Mouse (Mus musculus): ENCODE data around the gene Rassf1. TPM values are rescaled to one million over a fixed set of nuclear protein-coding genes. Genes with fewer than 3 reads are reported as not detected.
"Not testable (repeated sequence)": the region's sequence is repeated elsewhere in the genome, so short reads cannot be mapped to it uniquely, and the experiment has no call there.

The Rassf1 gene
- polyA plus RNA-seq, 1 experiment from 2014 or later: 35.5 TPM

- Histone ChIP-seq H3K36me3 (ENCODE audit: control insufficient read depth, insufficient read depth, low read length) (peaks cover 57% of the 10 kb centered on the region), H3K9me3 (ENCODE audit: control insufficient read depth, low read length) (no peaks in the 10 kb centered on the region), H3K27ac (replicated peaks; ENCODE audit: low read depth, low read length) (peak overlapping the region; percentile 88), H3K4me3 (replicated peaks; ENCODE audit: low read depth, low read length) (peak overlapping the region; percentile 85), H3K27me3 (ENCODE audit: control insufficient read depth, insufficient read depth, low read length) (no peaks in the 10 kb centered on the region), H3K4me1 (ENCODE audit: control insufficient read depth, insufficient read depth, low read length) (peaks cover 32% of the 10 kb centered on the region), H3K9ac (replicated peaks; ENCODE audit: low read length) (peak overlapping the region; percentile 80), H3K4me2 (ENCODE audit: low read length) (peak overlapping the region; percentile 83)
- peak; percentile 54 for ATAC-seq (ENCODE audit: low FRiP score, low TSS enrichment)
- no peak for DNase-seq
- WGBS: under 1% methylated on average over 23 of the region's 23 CpGs
Measured at GRCm38 (mm10) chr9:107569270-107569669, 17.9 kb downstream of the Rassf1 start.

GRCm38 (mm10) chr9:107570016-107570415, 18.7 kb downstream of the Rassf1 start:
- Histone ChIP-seq H3K4me1 (ENCODE audit: control insufficient read depth, insufficient read depth, low read length) (peaks cover 32% of the 10 kb centered on the region), H3K27me3 (ENCODE audit: control insufficient read depth, insufficient read depth, low read length) (no peaks in the 10 kb centered on the region), H3K4me2 (ENCODE audit: low read length) (peak overlapping the region; percentile 83), H3K9me3 (ENCODE audit: control insufficient read depth, low read length) (no peaks in the 10 kb centered on the region), H3K27ac (replicated peaks; ENCODE audit: low read depth, low read length) (peak overlapping the region; percentile 88), H3K9ac (replicated peaks; ENCODE audit: low read length) (peak overlapping the region; percentile 80), H3K4me3 (replicated peaks; ENCODE audit: low read depth, low read length) (peak overlapping the region; percentile 85), H3K36me3 (ENCODE audit: control insufficient read depth, insufficient read depth, low read length) (peaks cover 57% of the 10 kb centered on the region)
- ATAC-seq (ENCODE audit: low FRiP score, low TSS enrichment) (no peak), DNase-seq (no peak)
- 46% methylated on average over 13 of the region's 13 CpGs for WGBS

DNA sequence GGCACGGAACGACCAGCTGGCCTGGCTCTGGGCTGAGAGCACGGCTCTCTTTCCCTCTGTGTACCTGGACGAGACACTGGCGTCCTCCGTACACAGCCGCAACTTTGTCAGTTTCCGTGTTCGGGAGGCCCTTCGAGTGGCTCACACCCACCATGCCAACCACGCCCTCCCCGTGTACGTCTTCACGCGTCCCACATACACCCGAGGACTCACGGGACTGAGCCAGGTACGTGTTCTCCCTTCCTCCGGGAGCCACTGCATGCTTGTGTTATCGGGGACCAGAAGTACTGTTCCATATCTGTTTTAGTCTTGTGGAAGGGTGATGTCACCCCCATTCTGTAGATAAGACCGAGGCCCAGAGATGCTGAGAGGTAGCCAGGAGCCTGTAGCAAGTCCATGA, 19.5 kb downstream of the Rassf1 start:
- H3K27me3 ChIP-seq (ENCODE audit: control insufficient read depth, insufficient read depth, low read length): no peaks in the 10 kb centered on the region
- ATAC-seq (ENCODE audit: low FRiP score, low TSS enrichment): no peak
- no peaks in the 10 kb centered on the region for H3K9me3 ChIP-seq (ENCODE audit: control insufficient read depth, low read length)
- peaks cover 32% of the 10 kb centered on the region for H3K4me1 ChIP-seq (ENCODE audit: control insufficient read depth, insufficient read depth, low read length)
- H3K4me3 ChIP-seq (replicated peaks; ENCODE audit: low read depth, low read length): peak overlapping the region; percentile 85
- H3K9ac ChIP-seq (replicated peaks; ENCODE audit: low read length): peak overlapping the region; percentile 80
- H3K4me2 ChIP-seq (ENCODE audit: low read length): peak overlapping the region; percentile 83
- peaks cover 49% of the 10 kb centered on the region for H3K36me3 ChIP-seq (ENCODE audit: control insufficient read depth, insufficient read depth, low read length)
- 94% methylated on average over 21 of the region's 21 CpGs for WGBS
- H3K27ac ChIP-seq (replicated peaks; ENCODE audit: low read depth, low read length): no peak overlapping the region
- no peak for DNase-seq

DNA sequence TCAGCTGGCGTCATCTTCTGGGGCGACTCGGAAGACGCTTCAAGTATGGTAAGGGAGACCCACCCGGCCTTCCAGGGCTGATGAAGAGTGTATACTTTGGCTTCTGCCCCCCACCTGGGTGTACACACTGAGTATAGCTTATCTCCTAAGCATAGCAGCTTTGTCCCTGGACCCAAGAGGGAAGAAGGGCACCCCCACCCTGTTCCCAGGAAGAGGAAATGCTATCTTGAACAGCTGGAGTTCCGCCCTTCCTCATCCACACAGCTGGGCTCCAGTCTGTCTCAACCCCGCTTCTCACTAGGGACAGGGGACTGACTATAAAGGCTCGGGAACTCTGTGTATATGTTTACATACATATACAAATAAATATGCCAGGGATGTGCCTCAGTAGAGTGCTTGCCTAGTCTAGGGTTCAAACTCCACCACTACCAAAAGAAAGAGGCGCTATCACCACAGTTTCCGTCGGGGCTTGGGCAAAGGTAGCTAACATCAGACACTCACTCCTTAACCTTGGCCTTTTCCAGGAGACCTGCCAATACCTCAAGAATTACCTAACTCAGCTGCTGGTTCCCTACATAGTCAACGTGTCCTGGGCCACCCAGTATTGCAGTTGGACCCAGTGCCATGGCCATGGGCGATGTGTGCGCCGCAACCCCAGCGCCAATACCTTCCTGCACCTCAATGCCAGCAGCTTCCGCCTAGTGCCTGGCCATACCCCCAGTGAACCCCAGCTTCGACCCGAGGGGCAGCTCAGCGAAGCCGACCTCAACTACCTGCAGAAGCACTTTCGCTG, 20.4 kb downstream of the Rassf1 start:
- Histone ChIP-seq H3K4me3 (replicated peaks; ENCODE audit: low read depth, low read length) (no peak overlapping the region), H3K27ac (replicated peaks; ENCODE audit: low read depth, low read length) (no peak overlapping the region), H3K4me2 (ENCODE audit: low read length) (peak overlapping the region; percentile 83), H3K27me3 (ENCODE audit: control insufficient read depth, insufficient read depth, low read length) (no peaks in the 10 kb centered on the region), H3K9me3 (ENCODE audit: control insufficient read depth, low read length) (no peaks in the 10 kb centered on the region), H3K9ac (replicated peaks; ENCODE audit: low read length) (no peak overlapping the region), H3K4me1 (ENCODE audit: control insufficient read depth, insufficient read depth, low read length) (peaks cover 32% of the 10 kb centered on the region), H3K36me3 (ENCODE audit: control insufficient read depth, insufficient read depth, low read length) (peaks cover 41% of the 10 kb centered on the region)
- WGBS: 95% methylated on average over 22 of the region's 22 CpGs
- ATAC-seq (ENCODE audit: low FRiP score, low TSS enrichment) (no peak), DNase-seq (no peak)

GRCm38 (mm10) chr9:107572327-107572662, 20.9 kb downstream of the Rassf1 start:
- Histone ChIP-seq H3K4me3 (replicated peaks; ENCODE audit: low read depth, low read length) (no peak overlapping the region), H3K4me1 (ENCODE audit: control insufficient read depth, insufficient read depth, low read length) (peaks cover 36% of the 10 kb centered on the region), H3K9me3 (ENCODE audit: control insufficient read depth, low read length) (no peaks in the 10 kb centered on the region), H3K9ac (replicated peaks; ENCODE audit: low read length) (no peak overlapping the region), H3K27me3 (ENCODE audit: control insufficient read depth, insufficient read depth, low read length) (no peaks in the 10 kb centered on the region), H3K36me3 (ENCODE audit: control insufficient read depth, insufficient read depth, low read length) (peaks cover 41% of the 10 kb centered on the region), H3K27ac (replicated peaks; ENCODE audit: low read depth, low read length) (no peak overlapping the region), H3K4me2 (ENCODE audit: low read length) (no peak overlapping the region)
- no peak for DNase-seq
- 100% methylated on average over 2 of the region's 2 CpGs for WGBS
- ATAC-seq (ENCODE audit: low FRiP score, low TSS enrichment): no peak

- peaks cover 25% of the 10 kb centered on the region for H3K4me1 ChIP-seq (ENCODE audit: control insufficient read depth, insufficient read depth, low read length)
- H3K9me3 ChIP-seq (ENCODE audit: control insufficient read depth, low read length); ATAC-seq (ENCODE audit: low FRiP score, low TSS enrichment): not testable (repeated sequence)
Measured at GRCm38 (mm10) chr9:107573774-107574173, 22.4 kb downstream of the Rassf1 start.

DNA sequence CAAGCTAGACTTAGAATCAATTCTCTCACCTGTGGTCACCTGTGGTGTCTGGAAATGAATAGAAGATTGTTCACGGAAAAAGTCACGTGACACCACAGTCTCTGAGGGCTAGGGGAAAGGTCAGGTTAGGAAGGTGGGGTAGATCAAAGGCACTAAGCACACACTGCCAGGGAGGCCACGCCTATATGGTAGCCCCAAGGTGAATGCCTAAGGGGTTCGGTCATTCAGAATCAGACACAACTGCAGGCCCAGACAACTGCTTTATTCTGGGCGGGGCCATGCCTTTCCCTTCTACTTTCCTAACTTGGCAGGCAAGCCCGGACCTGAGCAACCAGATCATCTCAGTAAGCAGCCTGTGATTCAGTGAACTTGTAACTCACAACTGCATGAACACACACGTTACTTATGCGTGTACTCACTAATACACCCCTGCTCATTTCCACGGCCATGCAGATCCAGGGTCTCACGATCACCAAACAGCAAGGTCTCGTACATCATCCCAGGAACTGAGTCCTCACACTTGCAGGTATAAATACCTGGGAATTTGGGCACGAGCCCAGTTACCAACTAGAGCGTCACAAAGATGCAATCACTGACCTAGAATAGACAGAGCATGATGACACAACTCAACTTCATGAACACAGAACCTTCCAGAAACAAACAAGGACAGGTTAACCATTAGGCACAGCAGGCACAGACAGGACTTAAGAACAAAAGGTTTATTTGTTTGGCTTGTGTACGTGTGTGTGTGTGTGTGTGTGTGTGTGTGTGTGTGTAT, 24.4 kb downstream of the Rassf1 start:
- 0 out of 2 replicates have a peak overlapping the region, but pooled peaks have one; percentile 41 for H3K27ac ChIP-seq (replicated peaks; ENCODE audit: low read depth, low read length)
- H3K9ac ChIP-seq (replicated peaks; ENCODE audit: low read length): no peak overlapping the region
- peaks cover 36% of the 10 kb centered on the region for H3K36me3 ChIP-seq (ENCODE audit: control insufficient read depth, insufficient read depth, low read length)
- 89% methylated on average over 14 of the region's 14 CpGs for WGBS
- DNase-seq (no peak), ATAC-seq (ENCODE audit: low FRiP score, low TSS enrichment) (no peak)
- no peaks in the 10 kb centered on the region for H3K27me3 ChIP-seq (ENCODE audit: control insufficient read depth, insufficient read depth, low read length)
- no peak overlapping the region for H3K4me2 ChIP-seq (ENCODE audit: low read length)
- H3K9me3 ChIP-seq (ENCODE audit: control insufficient read depth, low read length): no peaks in the 10 kb centered on the region
- H3K4me1 ChIP-seq (ENCODE audit: control insufficient read depth, insufficient read depth, low read length): peaks cover 22% of the 10 kb centered on the region
- no peak overlapping the region for H3K4me3 ChIP-seq (replicated peaks; ENCODE audit: low read depth, low read length)

More at GRCm38 (mm10) chr9:107573774-107574173, 22.4 kb downstream of the Rassf1 start:
- not testable (repeated sequence) for H3K4me2 ChIP-seq (ENCODE audit: low read length); H3K27ac ChIP-seq (replicated peaks; ENCODE audit: low read depth, low read length); H3K27me3 ChIP-seq (ENCODE audit: control insufficient read depth, insufficient read depth, low read length); H3K4me3 ChIP-seq (replicated peaks; ENCODE audit: low read depth, low read length); H3K9ac ChIP-seq (replicated peaks; ENCODE audit: low read length); DNase-seq
- peaks cover 41% of the 10 kb centered on the region for H3K36me3 ChIP-seq (ENCODE audit: control insufficient read depth, insufficient read depth, low read length)
- 81% methylated on average over 6 of the region's 6 CpGs for WGBS

DNA sequence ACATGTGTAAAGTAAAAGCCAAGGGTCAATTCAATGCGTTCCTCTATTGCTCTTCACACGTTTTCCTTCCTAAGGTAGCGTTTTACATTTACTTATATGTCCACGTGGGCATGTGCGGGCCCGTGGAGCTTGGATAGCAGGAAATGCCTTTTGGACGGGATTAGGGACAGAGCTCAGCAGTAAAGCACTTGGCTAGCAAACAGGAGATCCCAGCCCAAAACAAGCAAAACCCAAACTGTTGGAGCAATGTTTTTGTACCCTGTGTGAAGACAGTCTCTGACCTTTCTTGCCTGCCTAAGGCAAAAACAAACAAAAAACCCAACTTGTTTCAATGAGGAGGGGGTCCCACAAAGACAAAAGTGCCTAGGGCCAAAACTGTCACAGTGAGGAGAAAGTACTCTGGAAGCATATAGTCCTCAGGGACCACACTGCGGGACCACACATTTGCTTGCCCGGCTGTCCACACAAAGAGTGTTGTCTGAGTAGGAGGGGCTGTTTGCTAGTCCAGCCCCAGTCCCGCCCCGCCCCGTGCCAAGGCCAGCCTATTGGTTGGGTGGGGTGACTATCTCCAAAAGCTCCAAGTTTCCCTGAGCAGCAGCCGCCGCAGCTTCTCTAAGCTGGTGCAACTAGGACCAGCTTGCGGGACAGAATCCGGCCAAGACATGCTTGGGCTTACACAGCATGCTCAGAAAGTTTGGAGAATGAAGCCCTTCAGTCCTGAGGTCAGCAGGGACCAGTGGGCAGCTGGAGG, 25.2 kb downstream of the Rassf1 start, which contains the start of gene Hyal1:
Gene Hyal1 (plus strand): TSS at position 571 of the 751 bp plus-strand sequence.
- H3K9me3 ChIP-seq (ENCODE audit: control insufficient read depth, low read length): no peaks in the 10 kb centered on the region
- peak within 1 kb of the TSS; percentile 21 for H3K4me3 ChIP-seq (replicated peaks; ENCODE audit: low read depth, low read length)
- H3K9ac ChIP-seq (replicated peaks; ENCODE audit: low read length): no peak within 1 kb of the TSS; the same call in 1 of the 2 replicates
- peak; percentile 76 for DNase-seq
- peak; percentile 29 for ATAC-seq (ENCODE audit: low FRiP score, low TSS enrichment)
- 27% methylated on average over 16 of the region's 16 CpGs for WGBS
- H3K4me2 ChIP-seq (ENCODE audit: low read length): peak within 1 kb of the TSS; percentile 42
- peaks cover 29% of the 10 kb centered on the region for H3K36me3 ChIP-seq (ENCODE audit: control insufficient read depth, insufficient read depth, low read length)
- no peaks in the 10 kb centered on the region for H3K27me3 ChIP-seq (ENCODE audit: control insufficient read depth, insufficient read depth, low read length)
- peaks cover 20% of the 10 kb centered on the region for H3K4me1 ChIP-seq (ENCODE audit: control insufficient read depth, insufficient read depth, low read length)
- peak within 1 kb of the TSS; percentile 41; the same call in 1 of the 2 replicates for H3K27ac ChIP-seq (replicated peaks; ENCODE audit: low read depth, low read length)
